Mouse (Mus musculus): ENCODE results near the gene Enoph1. TPM values are rescaled to one million over a fixed set of nuclear protein-coding genes. Genes with fewer than 3 reads are reported as not detected.

Gene Enoph1
- polyA plus RNA-seq, 1 experiment from 2014 or later: 42.4 TPM

Other genes starting within 250 kb of the Enoph1 start
- gene Vamp9, start 133.7 kb upstream of the Enoph1 start, polyA plus RNA-seq (2015; fragmentation: Nextera tagmentation; extraction: Ambion mirVana): 0.79 and 0.93 TPM in 2 replicates
- 143 and 182 TPM in 2 replicates for gene Hnrnpd, start 61.0 kb upstream of the Enoph1 start, polyA plus RNA-seq (2015; fragmentation: Nextera tagmentation; extraction: Ambion mirVana)
- gene 4930524J08Rik, start 60.9 kb upstream of the Enoph1 start, polyA plus RNA-seq (2015; fragmentation: Nextera tagmentation; extraction: Ambion mirVana): 3.9 and 4.0 TPM in 2 replicates
- 231 and 237 TPM in 2 replicates for gene Hnrnpdl, start 321 bp upstream of the Enoph1 start, polyA plus RNA-seq (2015; fragmentation: Nextera tagmentation; extraction: Ambion mirVana)
- 19.4 and 19.6 TPM in 2 replicates for gene Tmem150c, start 119.8 kb downstream of the Enoph1 start, polyA plus RNA-seq (2015; fragmentation: Nextera tagmentation; extraction: Ambion mirVana)